In the genomic region with DNA sequence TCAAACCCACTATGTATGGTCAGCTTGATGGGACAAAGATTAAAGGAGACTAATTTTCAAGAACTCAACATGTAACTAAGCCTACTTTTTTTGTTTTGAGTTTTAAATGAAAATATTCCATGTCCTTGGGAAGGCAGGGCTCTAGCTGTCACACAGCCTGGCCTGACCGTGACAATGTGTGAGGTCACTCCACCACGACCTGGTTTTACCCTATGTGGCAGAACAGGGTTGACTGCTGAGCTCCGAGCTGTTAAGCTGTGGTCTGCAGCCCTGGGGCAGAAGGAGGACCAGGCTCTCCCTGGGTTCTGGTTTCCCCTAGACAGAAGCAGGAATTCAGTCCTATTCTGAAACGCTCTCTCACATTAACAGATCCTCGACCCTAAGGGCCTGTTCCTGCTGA, we compare ENCODE assay signal across 14 mouse cellular contexts. TPM values are rescaled to one million over a fixed set of nuclear protein-coding genes. Genes with fewer than 3 reads are reported as not detected.
DNase-seq lines count a peak whose midpoint lies in the region; ATAC-seq and TF ChIP-seq lines count a peak whose summit lies in the region.
"Had no signal": no experiment of that assay in that cellular context is flagged by ENCODE, and none has a peak within 500 bp of the region (broad histone marks: within the 10 kb centered on the region; RNA-seq: fewer than 3 reads in every experiment).

No protein-coding gene starts in this region.

- no peak for ATAC-seq in heart, embryonic 12.5 days (ENCODE audit: insufficient number of reproducible peaks, low FRiP score)
- no peak for ATAC-seq in kidney, embryonic 14.5 days (ENCODE audit: low FRiP score, low TSS enrichment)
- ATAC-seq: forebrain, postnatal 0 days; lung, postnatal 0 days; midbrain, embryonic 16.5 days had no signal

- no peak overlapping the region for H3K4me2 ChIP-seq in heart, embryonic 12.5 days
- no peak overlapping the region for H3K4me2 ChIP-seq in kidney, embryonic 14.5 days (replicated peaks; ENCODE audit: low read depth, low read length)
- H3K4me2 ChIP-seq: limb, embryonic 13.5 days had no signal

- no peaks in the 10 kb centered on the region for H3K36me3 ChIP-seq in heart, embryonic 12.5 days
- no peaks in the 10 kb centered on the region for H3K36me3 ChIP-seq in kidney, embryonic 14.5 days (ENCODE audit: control insufficient read depth, insufficient read depth, low read length)
- H3K36me3 ChIP-seq in small intestine, adult 2 months (ENCODE audit: control insufficient read depth, insufficient read depth, low read length) = peaks cover 37% of the 10 kb centered on the region
- H3K36me3 ChIP-seq: limb, embryonic 13.5 days had no signal

- intact Hi-C loops in heart, postnatal 25 days (cut with DNase I) = no loop called here

- WGBS in heart, embryonic 12.5 days = 50% methylated on average over 5 of the region's 5 CpGs
- 68% methylated on average over 5 of the region's 5 CpGs for WGBS in kidney, embryonic 14.5 days
- WGBS in small intestine, adult 2 months = 50% methylated on average over 5 of the region's 5 CpGs

- H3K27me3 ChIP-seq in heart, embryonic 12.5 days (replicated peaks) = no peaks in the 10 kb centered on the region
- H3K27me3 ChIP-seq in kidney, embryonic 14.5 days (ENCODE audit: control insufficient read depth, insufficient read depth, low read length) = no peaks in the 10 kb centered on the region
- H3K27me3 ChIP-seq in small intestine, adult 2 months (ENCODE audit: control insufficient read depth, insufficient read depth, low read length) = no peaks in the 10 kb centered on the region
- H3K27me3 ChIP-seq: limb, embryonic 13.5 days; megakaryocyte, embryonic 14.5 days had no signal

- H3K27ac ChIP-seq in heart, embryonic 12.5 days (ENCODE audit: poor library complexity, severe bottlenecking) = peak overlapping the region; percentile 87
- peak overlapping the region; percentile 24; the same call in 1 of the 2 replicates for H3K27ac ChIP-seq in kidney, embryonic 14.5 days (ENCODE audit: low read depth, low read length)
- H3K27ac ChIP-seq in small intestine, adult 2 months (ENCODE audit: insufficient read depth, low read depth, low read length) = peak overlapping the region; percentile 32; the same call in 1 of the 2 replicates
- H3K27ac ChIP-seq: limb, embryonic 13.5 days had no signal

- TF ChIP-seq POLR2A in small intestine, adult 2 months (IDR thresholded peaks at IDR 0.05; ENCODE audit: low read depth, low read length) = no peak

- TF ChIP-seq CTCF in small intestine, adult 2 months (IDR thresholded peaks at IDR 0.05; ENCODE audit: extremely low read depth, insufficient read length, insufficient replicate concordance, low read depth, low read length) = no peak

- no peak overlapping the region for H3K9ac ChIP-seq in heart, embryonic 12.5 days
- H3K9ac ChIP-seq in kidney, embryonic 14.5 days (ENCODE audit: low read depth, low read length) = no peak overlapping the region
- H3K9ac ChIP-seq: forebrain, postnatal 0 days; limb, embryonic 13.5 days had no signal

- H3K4me3 ChIP-seq in heart, embryonic 12.5 days = no peak overlapping the region
- H3K4me3 ChIP-seq in kidney, embryonic 14.5 days (ENCODE audit: low read length) = no peak overlapping the region
- 0 out of 2 replicates have a peak overlapping the region, but pooled peaks have one; percentile 4 for H3K4me3 ChIP-seq in small intestine, adult 2 months (ENCODE audit: low read depth, low read length)
- H3K4me3 ChIP-seq: limb, embryonic 13.5 days; megakaryocyte, embryonic 14.5 days had no signal

- H3K9me3 ChIP-seq in heart, embryonic 12.5 days (replicated peaks) = no peaks in the 10 kb centered on the region
- H3K9me3 ChIP-seq in kidney, embryonic 14.5 days (ENCODE audit: control insufficient read depth, low read length) = no peaks in the 10 kb centered on the region
- H3K9me3 ChIP-seq: limb, embryonic 13.5 days; megakaryocyte, embryonic 14.5 days had no signal

- DNase-seq in heart, postnatal 25 days (ENCODE audit: low spot score) = no peak
- DNase-seq in kidney, adult 11 months = no peak
- DNase-seq in adrenal gland, postnatal 36 days = peak; percentile 37 to 65
- no peak for DNase-seq in cerebellum, postnatal 4 days (ENCODE audit: low spot score in 2 of 2)
- DNase-seq: cerebellum, postnatal 36 days; forebrain, postnatal 0 days; layer of hippocampus, adult 9-11 months had no signal

- peaks cover 89% of the 10 kb centered on the region for H3K4me1 ChIP-seq in heart, embryonic 12.5 days (replicated peaks)
- peaks cover 52% of the 10 kb centered on the region for H3K4me1 ChIP-seq in kidney, embryonic 14.5 days (ENCODE audit: control insufficient read depth, insufficient read depth, low read length)
- peaks cover 50% of the 10 kb centered on the region for H3K4me1 ChIP-seq in small intestine, adult 2 months (ENCODE audit: control insufficient read depth, insufficient read depth, insufficient read length, low read length)

RNA-seq across cellular contexts. Expression of a gene that starts 14.8 kb away (rescaled TPM):
- 119 and 124 TPM in 2 replicates for polyA plus RNA-seq in heart, embryonic 12.5 days (2016; fragmentation: Nextera tagmentation; extraction: Ambion mirVana)
- total RNA-seq in heart, postnatal 25 days (2021) = 10 to 100 TPM; 39.3 to 43.6 TPM
- 96.7 and 158 TPM in 2 replicates for polyA plus RNA-seq in kidney, embryonic 14.5 days (2014; fragmentation: Nextera tagmentation; extraction: Ambion mirVana)
- total RNA-seq in adrenal gland, postnatal 36 days (2021) = 10 to 100 TPM; 21.9 to 27.4 TPM
- polyA plus RNA-seq in small intestine, adult 2 months (2012; rRNA removed) = 95.0 and 368 TPM in 2 replicates

Comparison
In these comparisons a context has a peak if more than half of its experiments do, and no peak if none do; other contexts are left out.
1. H3K27ac ChIP-seq: peak in every context shown above with its lines; median percentile 87 in heart, embryonic 12.5 days; 32 in small intestine, adult 2 months; 24 in kidney, embryonic 14.5 days.
2. DNase-seq: peak in adrenal gland, postnatal 36 days (2 of 2); none in heart, postnatal 25 days (single experiment), kidney, adult 11 months (single experiment) and cerebellum, postnatal 4 days (0 of 2).